Mouse (Mus musculus) forelimb bud, embryonic 11.5 days (tissue): ENCODE measurements around the gene Olfr1392.
"Not testable (repeated sequence)": the region's sequence is repeated elsewhere in the genome, so short reads cannot be mapped to it uniquely, and the experiment has no call there.

Source experiments
- DNase-seq: peaks from one replicate; pipeline ENCODE4 v3.0.0-alpha.2; 2012; ENCODE audit warnings: low read depth, low spot score

Olfr1392 gene

GRCm38 (mm10) chr11:49304441-49304840 is 19.4 kb downstream of the Olfr1392 start, which contains the start of gene Olfr10:
TSS of gene Olfr10 (plus strand) at chr11:49304741.
- no peak for DNase-seq

GRCm38 (mm10) chr11:49308547-49308946 is 23.5 kb downstream of the Olfr1392 start:
- not testable (repeated sequence) for DNase-seq

- DNase-seq, result no peak
These were observed 37.4 kb downstream of the Olfr1392 start, which contains the start of gene Olfr1391 for GRCm38 (mm10) chr11:49322442-49322841. TSS of gene Olfr1391 (plus strand) at chr11:49322742.

- no peak for DNase-seq
These were observed 41.6 kb downstream of the Olfr1392 start for GRCm38 (mm10) chr11:49326726-49327125.

- no peak for DNase-seq
These were observed 44.6 kb downstream of the Olfr1392 start for GRCm38 (mm10) chr11:49329686-49330085.

GRCm38 (mm10) chr11:49334888-49335287 is 49.8 kb downstream of the Olfr1392 start, which contains the start of gene Olfr1390:
TSS of gene Olfr1390 (plus strand) at chr11:49335188.
- no peak for DNase-seq

GRCm38 (mm10) chr11:49337150-49337832 is 52.2 kb downstream of the Olfr1392 start:
- DNase-seq, result no peak
